Mouse (Mus musculus) liver, adult 2 months (tissue): ENCODE results near the gene Znhit2.

Source experiments
- CTCF ChIP-seq: fragments of 200-500 bp; IDR thresholded peaks from 2 replicates; pipeline ENCODE4 v1.5.1; 2011; ENCODE audit warnings: low read depth, low read length, control low read depth
- POLR2A ChIP-seq: fragments of 200-500 bp; IDR thresholded peaks from 2 replicates; pipeline ENCODE4 v1.6.1; 2011; ENCODE audit warnings: low read length, control low read depth; ENCODE audit not compliant: insufficient read depth; ENCODE audit errors: extremely low read depth

- TF ChIP-seq CTCF: no peak
- no peak for TF ChIP-seq POLR2A
Observed at GRCm38 (mm10) chr19:6082156-6082555, 21.2 kb downstream of the Znhit2 start, which contains the start of gene Gm28374.
